Mouse (Mus musculus) lung, postnatal 0 days (tissue): Measurements from ENCODE around the gene Bbs10.

Experiments
- CTCF ChIP-seq: IDR thresholded peaks from 2 replicates; pipeline ENCODE4 v1.5.1; 2016; ENCODE audit warnings: antibody characterized with exemption, mild to moderate bottlenecking
- EP300 ChIP-seq: IDR thresholded peaks from 2 replicates; pipeline ENCODE4 v1.6.1; 2016; ENCODE audit warnings: antibody characterized with exemption, mild to moderate bottlenecking, control low read depth

DNA sequence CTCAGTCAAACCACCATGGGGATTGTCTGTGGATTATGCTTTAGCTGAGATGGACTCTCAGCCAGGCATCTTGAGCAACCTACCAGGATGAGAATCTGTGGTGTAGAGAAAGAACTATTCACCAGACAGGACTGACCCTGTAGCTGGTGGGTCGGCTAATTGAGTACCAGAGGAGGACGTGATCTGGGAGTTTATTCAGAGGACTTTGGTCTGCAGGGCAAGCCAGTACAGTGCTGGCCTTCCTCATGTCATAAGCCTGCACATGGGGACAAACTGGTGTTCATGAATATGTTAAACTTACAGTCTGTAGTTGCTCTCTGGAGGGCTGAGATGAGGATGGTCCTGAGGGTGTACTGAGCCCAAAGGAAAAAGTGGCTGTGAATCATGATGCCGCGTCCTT is 29.5 kb downstream of the Bbs10 start:
- no peak for TF ChIP-seq EP300
- TF ChIP-seq CTCF = no peak
